Mouse (Mus musculus) limb, embryonic 14.5 days (tissue): Measurements from ENCODE around the gene Rnf144b. TPM values are rescaled to one million over a fixed set of nuclear protein-coding genes. Genes with fewer than 3 reads are reported as not detected.

ENCODE experiments used
- ATAC-seq: fragments of 200-750 bp; cut with Nextera tagmentation; 2 replicates; pipeline ENCODE4 v1.8.0; 2017; ENCODE audit warnings: low read depth, moderate number of reproducible peaks, moderate TSS enrichment; ENCODE audit not compliant: low FRiP score
- DNase-seq: peaks from one replicate; pipeline ENCODE4 v3.0.0-alpha.2; 2015; ENCODE audit warnings: low spot score
- H3K27ac ChIP-seq: fragments of 300-500 bp; sonication (generic); replicated peaks from 2 replicates; pipeline ENCODE4 v1.5.1; 2014; ENCODE audit warnings: low read depth, mild to moderate bottlenecking, low read length, moderate library complexity, mixed read lengths
- H3K27me3 ChIP-seq: fragments of 300-500 bp; sonication (generic); 2 replicates; pipeline ENCODE4 v1.6.1; 2014; ENCODE audit warnings: low read length, mixed read lengths; ENCODE audit not compliant: control insufficient read depth, insufficient read depth
- H3K36me3 ChIP-seq: fragments of 300-500 bp; sonication (generic); 2 replicates; pipeline ENCODE4 v1.6.1; 2014; ENCODE audit warnings: mild to moderate bottlenecking, low read length, moderate library complexity, mixed read lengths; ENCODE audit not compliant: control insufficient read depth, insufficient read depth
- H3K4me1 ChIP-seq: fragments of 300-500 bp; sonication (generic); 2 replicates; pipeline ENCODE4 v1.6.1; 2014; ENCODE audit warnings: antibody characterized with exemption, low read length, mixed read lengths; ENCODE audit not compliant: control insufficient read depth, insufficient read depth
- H3K4me2 ChIP-seq: fragments of 300-500 bp; sonication (generic); replicated peaks from 2 replicates; pipeline ENCODE4 v1.6.1; 2014; ENCODE audit warnings: low read depth, mild to moderate bottlenecking, low read length, moderate library complexity; ENCODE audit not compliant: severe bottlenecking
- H3K4me3 ChIP-seq: fragments of 300-500 bp; sonication (generic); replicated peaks from 2 replicates; pipeline ENCODE4 v1.5.1; 2014; ENCODE audit warnings: low read length
- H3K9ac ChIP-seq: fragments of 300-500 bp; sonication (generic); 2 replicates; pipeline ENCODE4 v1.6.1; 2014; ENCODE audit warnings: mild to moderate bottlenecking, low read depth, low read length, moderate library complexity; ENCODE audit not compliant: severe bottlenecking
- H3K9me3 ChIP-seq: fragments of 300-500 bp; sonication (generic); 2 replicates; pipeline ENCODE4 v1.6.1; 2016; ENCODE audit warnings: low read length; ENCODE audit not compliant: control insufficient read depth
- POLR2A ChIP-seq: fragments of 200-500 bp; IDR thresholded peaks from 2 replicates; pipeline ENCODE4 v1.8.0; 2012; ENCODE audit warnings: inconsistent platforms, mild to moderate bottlenecking, moderate library complexity, borderline replicate concordance; ENCODE audit not compliant: insufficient read depth, insufficient read length; ENCODE audit errors: extremely low read depth
- WGBS: fragments of 180-500 bp; shearing (Covaris S2); extraction: QIAGEN DNeasy Blood & Tissue Kit; methylation state at CpG from one replicate; pipeline ENCODE4 v1.1.7; 2014; 5-methylcytosine and 5-hydroxymethylcytosine counted together
- polyA plus RNA-seq, 2 experiments: library from polyadenylated mRNA; depleted of rRNA in 1 of 2; stranded (reverse) in 1 of 2; unstranded in 1 of 2; fragments of >200 nt; fragmentation: Nextera tagmentation in 1 of 2; extraction: Ambion mirVana in 1 of 2; gene quantifications; 2 replicates each; pipeline versions ENCODE4 v1.2.1 to v1.2.3; 2012 to 2014

Rnf144b gene
- polyA plus RNA-seq, 2 experiments, result 5.8 to 5.9 TPM

GRCm38 (mm10) chr13:47201962-47202624 lies 79.6 kb downstream of the Rnf144b start:
- Histone ChIP-seq H3K36me3 (no peaks in the 10 kb centered on the region), H3K27ac (peak overlapping the region; percentile 76), H3K4me2 (0 out of 2 replicates have a peak overlapping the region, but pooled peaks have one; percentile 19), H3K27me3 (no peaks in the 10 kb centered on the region), H3K9me3 (peaks cover 5% of the 10 kb centered on the region), H3K4me1 (peaks cover 7% of the 10 kb centered on the region), H3K4me3 (no peak overlapping the region), H3K9ac (no peak overlapping the region)
- ATAC-seq (no peak), DNase-seq (peak; percentile 45)
- WGBS, result 31% methylated on average over 13 of the region's 13 CpGs
- no peak for TF ChIP-seq POLR2A

DNA sequence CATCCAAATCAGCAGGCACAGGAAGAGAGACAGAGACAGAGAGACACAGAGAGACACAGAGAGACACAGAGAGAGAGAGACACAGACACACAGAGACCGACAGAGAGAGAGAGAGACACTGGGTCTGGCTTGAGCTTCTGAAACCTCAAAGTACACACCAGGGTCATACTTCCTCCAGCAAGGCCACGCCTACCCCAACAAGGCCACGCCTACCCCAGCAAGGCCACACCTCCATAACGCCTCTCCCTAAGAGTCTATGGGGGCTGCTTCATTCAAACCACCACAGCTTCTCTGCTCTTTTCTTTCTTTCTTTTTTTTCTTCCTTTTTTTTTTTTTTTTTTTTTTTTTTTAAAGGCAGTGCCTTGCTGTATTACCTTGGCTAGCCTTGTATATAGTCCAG lies 88.0 kb downstream of the Rnf144b start:
- DNase-seq (no peak), ATAC-seq (no peak)
- 73% methylated on average over 4 of the region's 4 CpGs for WGBS
- Histone ChIP-seq H3K27me3 (no peaks in the 10 kb centered on the region), H3K27ac (no peak overlapping the region; the same call in 1 of the 2 replicates), H3K4me2 (no peak overlapping the region), H3K4me1 (0 out of 2 replicates have a peak, but pooled peaks cover 3% of the 10 kb centered on the region), H3K9ac (no peak overlapping the region), H3K9me3 (peaks cover 5% of the 10 kb centered on the region), H3K4me3 (no peak overlapping the region), H3K36me3 (no peaks in the 10 kb centered on the region)
- no peak for TF ChIP-seq POLR2A

GRCm38 (mm10) chr13:47210992-47211391 lies 88.5 kb downstream of the Rnf144b start:
- Histone ChIP-seq H3K4me2 (no peak overlapping the region), H3K9ac (no peak overlapping the region), H3K27ac (peak overlapping the region; percentile 72), H3K36me3 (no peaks in the 10 kb centered on the region), H3K9me3 (peaks cover 5% of the 10 kb centered on the region), H3K27me3 (no peaks in the 10 kb centered on the region), H3K4me1 (0 out of 2 replicates have a peak, but pooled peaks cover 3% of the 10 kb centered on the region), H3K4me3 (no peak overlapping the region)
- WGBS, result 56% methylated on average over 6 of the region's 6 CpGs
- DNase-seq (peak; percentile 23), ATAC-seq (peak; percentile 9; the same call in 1 of the 2 replicates)
- TF ChIP-seq POLR2A, result no peak

DNA sequence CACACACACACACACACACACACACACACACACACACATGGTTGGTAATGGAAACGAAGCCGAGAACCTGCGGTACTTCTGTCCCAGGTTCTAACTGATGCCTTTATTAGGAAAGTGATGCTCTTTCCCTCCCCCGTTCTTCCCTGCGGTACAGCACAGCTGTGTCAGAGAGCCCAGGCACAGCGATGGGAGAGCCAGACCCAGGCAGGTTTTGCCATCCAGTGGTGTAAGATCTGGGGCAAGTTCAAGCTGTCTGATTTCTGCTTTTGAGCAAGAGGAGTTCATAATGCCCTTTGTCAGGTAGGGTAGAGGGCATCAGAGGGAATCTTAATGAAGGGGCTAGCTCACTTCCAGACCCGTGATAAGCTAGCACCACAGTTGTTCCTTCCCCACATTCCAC lies 89.1 kb downstream of the Rnf144b start:
- H3K36me3 ChIP-seq, result no peaks in the 10 kb centered on the region
- WGBS, result 63% methylated on average over 7 of the region's 7 CpGs
- DNase-seq (no peak), ATAC-seq (no peak)
- H3K9me3 ChIP-seq, result peaks cover under 1% of the 10 kb centered on the region
- no peak overlapping the region for H3K4me3 ChIP-seq
- TF ChIP-seq POLR2A, result no peak
- 0 out of 2 replicates have a peak, but pooled peaks cover 3% of the 10 kb centered on the region for H3K4me1 ChIP-seq
- no peak overlapping the region for H3K9ac ChIP-seq
- no peaks in the 10 kb centered on the region for H3K27me3 ChIP-seq
- H3K4me2 ChIP-seq, result no peak overlapping the region
- peak overlapping the region; percentile 72 for H3K27ac ChIP-seq

DNA sequence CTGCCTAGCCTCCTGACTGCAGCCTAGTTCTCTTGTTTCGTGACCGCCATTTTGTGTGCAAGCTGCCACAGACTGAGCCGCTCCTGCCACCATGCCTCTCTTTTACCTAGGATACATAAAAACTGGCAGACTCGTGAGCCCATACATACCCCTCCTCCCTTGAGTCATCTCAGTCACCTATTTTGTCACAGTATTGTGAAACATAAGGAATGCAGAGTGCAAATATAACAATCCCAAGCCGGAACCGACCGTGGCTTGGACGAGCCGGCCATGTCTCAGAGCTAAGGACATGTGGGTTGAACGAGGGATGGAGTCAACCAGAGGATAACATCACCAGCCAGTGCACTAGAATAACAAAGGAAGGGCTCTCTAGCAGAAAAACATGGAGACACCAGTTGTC lies 91.4 kb downstream of the Rnf144b start:
- Histone ChIP-seq H3K27me3 (no peaks in the 10 kb centered on the region), H3K4me1 (peaks cover 3% of the 10 kb centered on the region; the same call in 1 of the 2 replicates), H3K4me3 (no peak overlapping the region), H3K27ac (no peak overlapping the region), H3K36me3 (no peaks in the 10 kb centered on the region), H3K4me2 (no peak overlapping the region), H3K9ac (no peak overlapping the region), H3K9me3 (no peaks in the 10 kb centered on the region)
- TF ChIP-seq POLR2A, result no peak
- 96% methylated on average over 10 of the region's 10 CpGs for WGBS
- ATAC-seq, result no peak
- DNase-seq, result no peak
